Comparison of ENCODE assay signal across 16 mouse cellular contexts in the genomic region with DNA sequence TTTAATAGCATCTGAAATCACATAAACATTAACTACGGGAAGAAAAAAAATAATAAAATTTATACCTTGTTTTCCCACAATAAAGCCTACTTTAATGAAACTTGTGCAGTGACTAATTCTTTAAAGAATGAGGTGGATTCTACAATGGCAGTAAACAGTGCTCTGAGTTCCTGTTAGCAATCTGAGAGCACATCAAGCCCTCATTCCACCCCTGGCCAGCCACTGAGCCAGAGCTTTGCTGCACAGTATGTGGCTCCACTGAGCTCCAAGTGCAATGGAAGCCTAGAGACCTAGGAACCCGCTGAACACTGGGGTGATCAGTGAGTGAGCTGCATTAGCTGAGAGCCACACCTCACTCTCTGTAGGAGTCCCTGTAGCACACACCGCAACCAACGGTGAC.
DNase-seq lines count a peak whose midpoint lies in the region; ATAC-seq and TF ChIP-seq lines count a peak whose summit lies in the region.
"Had no signal": no experiment of that assay in that cellular context is flagged by ENCODE, and none has a peak within 500 bp of the region (broad histone marks: within the 10 kb centered on the region; RNA-seq: fewer than 3 reads in every experiment).

No protein-coding gene starts in this region.

- no peak overlapping the region for H3K9ac ChIP-seq in heart, embryonic 13.5 days
- H3K9ac ChIP-seq in heart, adult 2 months (ENCODE audit: low read depth, low read length) = no peak overlapping the region
- 0 out of 2 replicates have a peak overlapping the region, but pooled peaks have one; percentile 19 for H3K9ac ChIP-seq in intestine, embryonic 16.5 days (ENCODE audit: low read depth, low read length)
- no peak overlapping the region for H3K9ac ChIP-seq in stomach, embryonic 16.5 days (ENCODE audit: low read length)
- H3K9ac ChIP-seq: forebrain, embryonic 13.5 days; forebrain, postnatal 0 days; hindbrain, embryonic 15.5 days had no signal

- H3K9me3 ChIP-seq in heart, embryonic 13.5 days = no peaks in the 10 kb centered on the region
- no peaks in the 10 kb centered on the region for H3K9me3 ChIP-seq in intestine, embryonic 16.5 days (ENCODE audit: control insufficient read depth, low read length)
- H3K9me3 ChIP-seq in stomach, embryonic 16.5 days (replicated peaks; ENCODE audit: control insufficient read depth, low read length) = no peaks in the 10 kb centered on the region
- H3K9me3 ChIP-seq: forebrain, embryonic 13.5 days; hindbrain, embryonic 15.5 days had no signal

- no peak for DNase-seq in heart, adult 2 months
- DNase-seq in testis, postnatal 10 days (ENCODE audit: low spot score) = no peak
- DNase-seq in right cerebral cortex, postnatal 10 days (ENCODE audit: low spot score in 2 of 2) = no peak
- DNase-seq in embryo, embryonic 10 days (ENCODE audit: low spot score) = no peak
- DNase-seq: adrenal gland, adult 8-10 months; adrenal gland, postnatal 36 days; cerebellum, adult 2 months; cerebellum, postnatal 10 days; forebrain, postnatal 0 days; gastrocnemius, postnatal 14 days had no signal

- peaks cover 3% of the 10 kb centered on the region for H3K79me2 ChIP-seq in heart, adult 2 months (replicated peaks; ENCODE audit: control insufficient read depth, insufficient read depth, low read length)

- no peak for ATAC-seq in heart, embryonic 13.5 days (ENCODE audit: extremely low read depth, insufficient number of reproducible peaks, low FRiP score, low TSS enrichment)
- ATAC-seq in intestine, embryonic 16.5 days = 0 out of 2 replicates have a peak, but pooled peaks have one; percentile 25
- ATAC-seq in stomach, embryonic 16.5 days (ENCODE audit: insufficient read depth, low FRiP score) = no peak
- ATAC-seq: forebrain, embryonic 13.5 days; forebrain, postnatal 0 days had no signal

- H3K27ac ChIP-seq in heart, embryonic 13.5 days (replicated peaks) = 0 out of 2 replicates have a peak overlapping the region, but pooled peaks have one; percentile 24
- H3K27ac ChIP-seq in heart, adult 2 months = no peak overlapping the region
- H3K27ac ChIP-seq in testis, adult 2 months (ENCODE audit: control insufficient read depth, insufficient read depth, low read depth, low read length) = no peak overlapping the region; the same call in 1 of the 2 replicates
- H3K27ac ChIP-seq in intestine, embryonic 16.5 days (ENCODE audit: low read length) = peak overlapping the region; percentile 74
- H3K27ac ChIP-seq in stomach, embryonic 16.5 days (ENCODE audit: low read length) = peak overlapping the region; percentile 27; the same call in 1 of the 2 replicates
- H3K27ac ChIP-seq: forebrain, embryonic 13.5 days; hindbrain, embryonic 15.5 days had no signal

- no peak for TF ChIP-seq CTCF in heart, adult 2 months (IDR thresholded peaks at IDR 0.05)
- TF ChIP-seq CTCF in testis, adult 2 months (IDR thresholded peaks at IDR 0.05; ENCODE audit: control insufficient read depth, insufficient read depth, insufficient replicate concordance, low read depth, low read length) = no peak

- intact Hi-C loops in heart, adult 2 months (cut with DNase I) = no loop called here

- TF ChIP-seq EP300 in heart, adult 2 months (IDR thresholded peaks at IDR 0.05; ENCODE audit: insufficient read depth, low read depth, low read length) = no peak

- peaks cover 73% of the 10 kb centered on the region for H3K4me1 ChIP-seq in heart, embryonic 13.5 days
- peaks cover 14% of the 10 kb centered on the region for H3K4me1 ChIP-seq in heart, adult 2 months (ENCODE audit: control insufficient read depth, insufficient read depth, low read length)
- H3K4me1 ChIP-seq in testis, adult 2 months (ENCODE audit: control insufficient read depth, insufficient read depth, low read length) = no peaks in the 10 kb centered on the region
- H3K4me1 ChIP-seq in intestine, embryonic 16.5 days (ENCODE audit: control insufficient read depth, insufficient read depth, low read length) = peaks cover 37% of the 10 kb centered on the region
- H3K4me1 ChIP-seq in stomach, embryonic 16.5 days (ENCODE audit: control insufficient read depth, insufficient read depth, low read length) = peaks cover 19% of the 10 kb centered on the region; the same call in 1 of the 2 replicates
- H3K4me1 ChIP-seq: forebrain, embryonic 13.5 days; hindbrain, embryonic 15.5 days had no signal

- H3K36me3 ChIP-seq in heart, embryonic 13.5 days = no peaks in the 10 kb centered on the region
- peaks cover 16% of the 10 kb centered on the region for H3K36me3 ChIP-seq in heart, adult 2 months (ENCODE audit: control insufficient read depth, insufficient read depth, low read length)
- no peaks in the 10 kb centered on the region for H3K36me3 ChIP-seq in testis, adult 2 months (ENCODE audit: control insufficient read depth, insufficient read depth, low read length)
- H3K36me3 ChIP-seq in intestine, embryonic 16.5 days (ENCODE audit: control insufficient read depth, insufficient read depth, low read length) = no peaks in the 10 kb centered on the region
- no peaks in the 10 kb centered on the region for H3K36me3 ChIP-seq in stomach, embryonic 16.5 days (ENCODE audit: control insufficient read depth, insufficient read depth, low read length)
- H3K36me3 ChIP-seq: hindbrain, embryonic 15.5 days had no signal

- TF ChIP-seq POLR2A in heart, adult 2 months (IDR thresholded peaks at IDR 0.05; ENCODE audit: insufficient read depth, low read depth, low read length) = no peak
- no peak for TF ChIP-seq POLR2A in testis, adult 2 months (IDR thresholded peaks at IDR 0.05; ENCODE audit: control insufficient read depth, low read depth, low read length)

- no peak overlapping the region for H3K4me3 ChIP-seq in heart, embryonic 13.5 days
- H3K4me3 ChIP-seq in heart, adult 2 months = no peak overlapping the region
- peak overlapping the region; percentile 58 for H3K4me3 ChIP-seq in testis, adult 2 months (ENCODE audit: control insufficient read depth, low read depth, low read length)
- no peak overlapping the region for H3K4me3 ChIP-seq in intestine, embryonic 16.5 days (ENCODE audit: low read length)
- H3K4me3 ChIP-seq in stomach, embryonic 16.5 days (replicated peaks; ENCODE audit: low read length) = no peak overlapping the region
- H3K4me3 ChIP-seq: forebrain, embryonic 13.5 days; hindbrain, embryonic 15.5 days had no signal

- WGBS in heart, embryonic 13.5 days = 65% methylated on average over 4 of the region's 4 CpGs
- 62% methylated on average over 4 of the region's 4 CpGs for WGBS in heart, adult 2 months
- 64% methylated on average over 4 of the region's 4 CpGs for WGBS in intestine, embryonic 16.5 days
- 59% methylated on average over 4 of the region's 4 CpGs for WGBS in stomach, embryonic 16.5 days

- H3K4me2 ChIP-seq in heart, embryonic 13.5 days = no peak overlapping the region
- H3K4me2 ChIP-seq in intestine, embryonic 16.5 days (ENCODE audit: low read depth, low read length) = no peak overlapping the region
- H3K4me2 ChIP-seq in stomach, embryonic 16.5 days (ENCODE audit: low read depth, low read length) = no peak overlapping the region
- H3K4me2 ChIP-seq: forebrain, embryonic 13.5 days; hindbrain, embryonic 15.5 days had no signal

- no peaks in the 10 kb centered on the region for H3K27me3 ChIP-seq in heart, embryonic 13.5 days (replicated peaks)
- H3K27me3 ChIP-seq in heart, adult 2 months (ENCODE audit: control insufficient read depth, insufficient read depth, low read length) = no peaks in the 10 kb centered on the region
- no peaks in the 10 kb centered on the region for H3K27me3 ChIP-seq in testis, adult 2 months (ENCODE audit: control insufficient read depth, insufficient read depth, low read length)
- H3K27me3 ChIP-seq in intestine, embryonic 16.5 days (replicated peaks; ENCODE audit: control insufficient read depth, insufficient read depth, low read length) = no peaks in the 10 kb centered on the region
- H3K27me3 ChIP-seq in stomach, embryonic 16.5 days (ENCODE audit: control insufficient read depth, insufficient read depth, low read length) = no peaks in the 10 kb centered on the region
- H3K27me3 ChIP-seq: forebrain, embryonic 13.5 days; hindbrain, embryonic 15.5 days had no signal

Comparison
In these comparisons a context has a peak if more than half of its experiments do, and no peak if none do; other contexts are left out.
1. H3K27ac ChIP-seq: peak in heart, embryonic 13.5 days (single experiment), intestine, embryonic 16.5 days (single experiment) and stomach, embryonic 16.5 days (single experiment); none in heart, adult 2 months (single experiment) and testis, adult 2 months (single experiment).